Mouse (Mus musculus) intestine, embryonic 16.5 days (tissue): Measurements from ENCODE around the gene Zfp36l2. TPM values are rescaled to one million over a fixed set of nuclear protein-coding genes. Genes with fewer than 3 reads are reported as not detected.
A peak's percentile ranks its signal among the peaks of the same experiment; 100 is the strongest.
"Not testable (repeated sequence)": the region's sequence is repeated elsewhere in the genome, so short reads cannot be mapped to it uniquely, and the experiment has no call there.

Source experiments
- ATAC-seq: fragments of 200-750 bp; cut with Nextera tagmentation; 2 replicates; pipeline ENCODE4 v1.8.0; 2017; ENCODE audit warnings: moderate TSS enrichment, moderate library complexity
- H3K27ac ChIP-seq: fragments of 300-500 bp; sonication (generic); 2 replicates; pipeline ENCODE4 v1.5.1; 2014; ENCODE audit warnings: mild to moderate bottlenecking, low read length
- H3K27me3 ChIP-seq: fragments of 300-500 bp; sonication (generic); replicated peaks from 2 replicates; pipeline ENCODE4 v1.6.1; 2014; ENCODE audit warnings: low read length, control low read depth, mixed read lengths; ENCODE audit not compliant: control insufficient read depth, insufficient read depth
- H3K36me3 ChIP-seq: fragments of 300-500 bp; sonication (generic); 2 replicates; pipeline ENCODE4 v1.6.1; 2014; ENCODE audit warnings: low read length, control low read depth; ENCODE audit not compliant: control insufficient read depth, insufficient read depth
- H3K4me1 ChIP-seq: fragments of 300-500 bp; sonication (generic); 2 replicates; pipeline ENCODE4 v1.6.1; 2014; ENCODE audit warnings: low read length, control low read depth, mixed read lengths; ENCODE audit not compliant: control insufficient read depth, insufficient read depth
- H3K4me2 ChIP-seq: fragments of 300-500 bp; sonication (generic); 2 replicates; pipeline ENCODE4 v1.6.1; 2014; ENCODE audit warnings: low read depth, low read length, control low read depth
- H3K4me3 ChIP-seq: fragments of 300-500 bp; sonication (generic); 2 replicates; pipeline ENCODE4 v1.5.1; 2014; ENCODE audit warnings: mild to moderate bottlenecking, low read length
- H3K9ac ChIP-seq: fragments of 300-500 bp; sonication (generic); 2 replicates; pipeline ENCODE4 v1.6.1; 2014; ENCODE audit warnings: low read depth, low read length
- H3K9me3 ChIP-seq: fragments of 300-500 bp; sonication (generic); 2 replicates; pipeline ENCODE4 v1.6.1; 2016; ENCODE audit warnings: low read length, control low read depth; ENCODE audit not compliant: control insufficient read depth
- WGBS: fragments of 180-500 bp; shearing (Covaris S2); extraction: QIAGEN DNeasy Blood & Tissue Kit; methylation state at CpG from one replicate; pipeline ENCODE4 v1.1.7; 2014; 5-methylcytosine and 5-hydroxymethylcytosine counted together
- polyA plus RNA-seq: library from polyadenylated mRNA; unstranded; fragments of >200 nt; fragmentation: Nextera tagmentation; extraction: Ambion mirVana; gene quantifications from 2 replicates; pipeline ENCODE4 v1.2.1, GENCODE M21; 2015

Gene Zfp36l2
- polyA plus RNA-seq, result 14.4 and 16.2 TPM in 2 replicates

DNA sequence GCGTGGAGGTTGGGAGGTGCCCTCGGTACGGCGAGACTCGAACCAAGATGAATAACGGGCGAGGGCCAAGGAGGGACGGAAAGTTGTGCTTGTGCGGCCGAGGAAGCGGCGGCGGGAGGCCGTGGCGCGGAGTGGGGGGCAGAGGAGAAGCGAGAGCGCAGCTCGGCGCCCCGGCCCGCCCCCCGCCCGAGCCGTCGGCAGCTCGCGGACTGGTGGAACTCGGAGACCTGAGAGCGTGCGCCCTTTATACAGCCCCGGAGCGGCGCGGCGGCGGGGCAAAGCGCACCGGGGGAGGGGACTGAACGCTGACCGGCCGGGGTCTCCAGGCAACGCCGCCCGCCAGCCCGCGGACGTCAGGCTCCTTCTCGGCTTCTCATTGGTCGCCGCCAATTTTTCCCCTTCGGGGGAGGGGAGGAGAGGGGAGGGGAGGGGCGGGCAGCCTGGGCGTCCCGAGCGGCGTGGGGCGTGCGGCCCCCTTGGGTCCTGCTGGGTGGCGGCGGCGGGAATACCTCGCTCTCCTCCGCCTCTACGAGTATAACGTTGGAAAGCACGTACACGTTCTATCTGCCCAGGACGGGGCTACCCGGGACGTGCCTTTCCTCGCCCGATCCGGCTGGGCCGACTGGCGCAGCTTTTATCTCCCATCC is at the start of gene Zfp36l2:
Gene Zfp36l2 (minus strand): TSS at position 221 of the 647 bp plus-strand sequence.
- Histone ChIP-seq H3K27ac (peak within 1 kb of the TSS; percentile 100), H3K4me2 (peak within 1 kb of the TSS; percentile 91), H3K27me3 (no peaks in the 10 kb centered on the region), H3K4me1 (peaks cover 23% of the 10 kb centered on the region), H3K4me3 (peak within 1 kb of the TSS; percentile 94), H3K9me3 (no peaks in the 10 kb centered on the region), H3K9ac (peak within 1 kb of the TSS; percentile 98), H3K36me3 (peaks cover 5% of the 10 kb centered on the region)
- under 1% methylated on average over 60 of the region's 76 CpGs for WGBS
- ATAC-seq, result peak; percentile 83

DNA sequence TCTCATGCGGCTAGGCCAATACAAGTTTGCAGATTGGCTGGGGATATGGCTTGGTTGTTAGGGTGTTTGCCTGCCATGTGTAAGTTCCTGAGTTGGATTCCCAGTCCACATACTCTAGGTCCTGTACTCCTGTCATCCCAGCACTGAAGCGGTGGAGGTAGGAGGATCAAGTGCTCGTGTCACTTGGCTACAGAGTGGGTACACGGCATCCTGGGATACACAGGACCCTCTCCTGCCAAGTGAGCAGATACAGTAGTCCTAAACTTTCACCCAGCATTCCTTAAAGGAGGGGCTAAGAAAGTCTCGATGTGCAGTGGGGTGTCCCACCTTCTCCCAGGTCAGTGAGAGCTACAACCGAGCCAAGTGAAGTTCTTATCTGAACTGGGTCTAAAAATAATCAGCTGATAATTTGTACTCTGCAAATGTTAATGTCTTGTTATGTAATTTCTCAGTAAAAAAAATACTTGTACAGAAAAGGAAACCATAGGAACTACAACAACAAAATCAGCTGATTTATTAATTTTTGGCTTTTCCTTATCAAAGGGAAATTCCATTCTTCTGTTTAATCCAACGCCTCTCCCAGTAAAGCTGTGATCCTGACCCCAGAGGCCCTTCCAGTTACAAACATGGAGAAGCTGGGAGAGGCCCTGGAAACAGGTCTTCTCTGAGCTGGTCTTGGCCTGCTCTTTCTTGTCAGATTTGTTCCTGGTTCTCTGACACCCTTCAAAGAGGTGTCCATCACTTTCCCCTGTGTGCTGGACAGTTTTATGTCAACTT is 49.2 kb upstream of the Zfp36l2 start:
- H3K4me3 ChIP-seq, result no peak overlapping the region
- ATAC-seq, result no peak
- no peak overlapping the region for H3K9ac ChIP-seq
- 85% methylated on average over 7 of the region's 7 CpGs for WGBS
- H3K36me3 ChIP-seq, result no peaks in the 10 kb centered on the region
- H3K27ac ChIP-seq, result no peak overlapping the region
- no peaks in the 10 kb centered on the region for H3K27me3 ChIP-seq
- H3K9me3 ChIP-seq, result no peaks in the 10 kb centered on the region
- H3K4me1 ChIP-seq, result no peaks in the 10 kb centered on the region
- H3K4me2 ChIP-seq, result no peak overlapping the region

- Histone ChIP-seq H3K27ac (no peak overlapping the region), H3K9ac (no peak overlapping the region), H3K9me3 (no peaks in the 10 kb centered on the region), H3K36me3 (no peaks in the 10 kb centered on the region), H3K4me3 (no peak overlapping the region), H3K27me3 (no peaks in the 10 kb centered on the region), H3K4me2 (no peak overlapping the region), H3K4me1 (no peaks in the 10 kb centered on the region)
- ATAC-seq, result no peak
- 78% methylated on average over 4 of the region's 4 CpGs for WGBS
Observed at GRCm38 (mm10) chr17:84235399-84235928, 47.7 kb upstream of the Zfp36l2 start.

GRCm38 (mm10) chr17:84234785-84235184 is 47.0 kb upstream of the Zfp36l2 start:
- not testable (repeated sequence) for H3K4me1 ChIP-seq, H3K4me2 ChIP-seq, H3K36me3 ChIP-seq, H3K9me3 ChIP-seq, H3K4me3 ChIP-seq, H3K27me3 ChIP-seq, H3K27ac ChIP-seq, H3K9ac ChIP-seq
- no CpG with 5 or more reads among the region's 4 CpGs for WGBS
- peak; percentile 55 for ATAC-seq

DNA sequence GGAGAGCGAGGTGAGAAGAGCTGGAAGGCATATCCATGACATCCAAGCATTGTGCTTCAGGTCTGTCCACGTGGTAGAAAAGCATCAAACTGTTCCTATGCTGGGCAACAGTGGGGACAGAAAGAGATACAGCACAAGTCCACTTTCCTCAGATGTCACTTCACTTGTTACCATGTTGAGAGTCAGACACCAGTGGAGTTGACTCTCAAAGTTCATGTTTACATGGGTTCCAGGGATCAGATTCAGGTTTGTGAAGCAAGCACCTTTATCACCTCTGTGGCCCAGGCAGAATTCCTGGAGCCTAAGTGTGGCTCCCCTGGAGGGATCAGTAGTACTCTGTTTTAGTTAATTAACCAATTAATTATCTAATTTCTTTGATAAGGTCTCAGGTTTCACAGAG is 46.0 kb upstream of the Zfp36l2 start:
- Histone ChIP-seq H3K9me3 (no peaks in the 10 kb centered on the region), H3K4me2 (no peak overlapping the region), H3K27ac (no peak overlapping the region), H3K4me3 (no peak overlapping the region), H3K27me3 (no peaks in the 10 kb centered on the region), H3K9ac (no peak overlapping the region), H3K36me3 (no peaks in the 10 kb centered on the region), H3K4me1 (no peaks in the 10 kb centered on the region)
- WGBS, result 99% methylated on average over 2 of the region's 2 CpGs
- ATAC-seq, result no peak

- H3K36me3 ChIP-seq, result no peaks in the 10 kb centered on the region
- no peaks in the 10 kb centered on the region for H3K4me1 ChIP-seq
- no peak overlapping the region for H3K9ac ChIP-seq
- 85% methylated on average over 2 of the region's 2 CpGs for WGBS
- H3K27me3 ChIP-seq, result no peaks in the 10 kb centered on the region
- H3K27ac ChIP-seq, result no peak overlapping the region
- no peak for ATAC-seq
- no peak overlapping the region for H3K4me2 ChIP-seq
- no peaks in the 10 kb centered on the region for H3K9me3 ChIP-seq
- no peak overlapping the region for H3K4me3 ChIP-seq
Observed at GRCm38 (mm10) chr17:84231361-84231760, 43.6 kb upstream of the Zfp36l2 start.

GRCm38 (mm10) chr17:84228223-84228622 is 40.5 kb upstream of the Zfp36l2 start:
- Histone ChIP-seq H3K27ac (no peak overlapping the region), H3K27me3 (no peaks in the 10 kb centered on the region), H3K36me3 (no peaks in the 10 kb centered on the region), H3K4me1 (no peaks in the 10 kb centered on the region), H3K4me2 (no peak overlapping the region), H3K9ac (no peak overlapping the region), H3K9me3 (no peaks in the 10 kb centered on the region), H3K4me3 (no peak overlapping the region)
- no peak for ATAC-seq
- 61% methylated on average over 2 of the region's 2 CpGs for WGBS

- H3K27ac ChIP-seq, result no peak overlapping the region
Observed at GRCm38 (mm10) chr17:84226681-84227080, 38.9 kb upstream of the Zfp36l2 start.

GRCm38 (mm10) chr17:84226231-84226630 is 38.5 kb upstream of the Zfp36l2 start:
- Histone ChIP-seq H3K4me1 (no peaks in the 10 kb centered on the region), H3K9ac (no peak overlapping the region), H3K4me2 (no peak overlapping the region), H3K4me3 (no peak overlapping the region), H3K9me3 (no peaks in the 10 kb centered on the region), H3K27ac (no peak overlapping the region), H3K36me3 (no peaks in the 10 kb centered on the region), H3K27me3 (no peaks in the 10 kb centered on the region)
- ATAC-seq, result peak; percentile 23; the same call in 1 of the 2 replicates
- WGBS, result 60% methylated on average over 5 of the region's 5 CpGs

More at GRCm38 (mm10) chr17:84226681-84227080, 38.9 kb upstream of the Zfp36l2 start:
- no peaks in the 10 kb centered on the region for H3K36me3 ChIP-seq
- H3K4me3 ChIP-seq, result no peak overlapping the region
- no peak overlapping the region for H3K4me2 ChIP-seq
- peak; percentile 44; the same call in 1 of the 2 replicates for ATAC-seq
- no peak overlapping the region for H3K9ac ChIP-seq
- no peaks in the 10 kb centered on the region for H3K27me3 ChIP-seq
- no peaks in the 10 kb centered on the region for H3K9me3 ChIP-seq
- 58% methylated on average over 6 of the region's 6 CpGs for WGBS
- H3K4me1 ChIP-seq, result no peaks in the 10 kb centered on the region
